Mouse (Mus musculus): ENCODE data around the gene Mrap.

The Mrap gene

GRCm38 (mm10) chr16:90748169-90748568 is 10.2 kb downstream of the Mrap start:
- no peak for DNase-seq (ENCODE audit: extremely low read depth, insufficient read length, low spot score)

- no peak for DNase-seq (ENCODE audit: extremely low read depth, insufficient read length, low spot score)
These were observed 15.5 kb downstream of the Mrap start for GRCm38 (mm10) chr16:90753386-90753941.

- no peak for DNase-seq (ENCODE audit: extremely low read depth, insufficient read length, low spot score)
These were observed 21.3 kb downstream of the Mrap start for GRCm38 (mm10) chr16:90759335-90759734.

GRCm38 (mm10) chr16:90760515-90760914 is 22.5 kb downstream of the Mrap start:
- no peak for DNase-seq (ENCODE audit: extremely low read depth, insufficient read length, low spot score)

GRCm38 (mm10) chr16:90765195-90765877 is 27.3 kb downstream of the Mrap start:
- no peak for DNase-seq (ENCODE audit: extremely low read depth, insufficient read length, low spot score)

GRCm38 (mm10) chr16:90766919-90767454 is 29.0 kb downstream of the Mrap start:
- DNase-seq (ENCODE audit: extremely low read depth, insufficient read length, low spot score) = no peak

- no peak for DNase-seq (ENCODE audit: extremely low read depth, insufficient read length, low spot score)
These were observed 36.2 kb downstream of the Mrap start for GRCm38 (mm10) chr16:90774216-90774615.

GRCm38 (mm10) chr16:90774646-90775045 is 36.6 kb downstream of the Mrap start:
- no peak for DNase-seq (ENCODE audit: extremely low read depth, insufficient read length, low spot score)

- no peak for DNase-seq (ENCODE audit: extremely low read depth, insufficient read length, low spot score)
These were observed 38.0 kb downstream of the Mrap start for GRCm38 (mm10) chr16:90775946-90776520.

GRCm38 (mm10) chr16:90779783-90780182 is 41.8 kb downstream of the Mrap start:
- no peak for DNase-seq (ENCODE audit: extremely low read depth, insufficient read length, low spot score)

- no peak for DNase-seq (ENCODE audit: extremely low read depth, insufficient read length, low spot score)
These were observed 45.3 kb downstream of the Mrap start for GRCm38 (mm10) chr16:90783302-90783701.

- no peak for DNase-seq (ENCODE audit: extremely low read depth, insufficient read length, low spot score)
These were observed 47.2 kb downstream of the Mrap start for GRCm38 (mm10) chr16:90785257-90785656.

GRCm38 (mm10) chr16:90788580-90788979 is 50.6 kb downstream of the Mrap start:
- DNase-seq (ENCODE audit: extremely low read depth, insufficient read length, low spot score) = no peak

GRCm38 (mm10) chr16:90790946-90791345 is 52.9 kb downstream of the Mrap start:
- no peak for DNase-seq (ENCODE audit: extremely low read depth, insufficient read length, low spot score)

GRCm38 (mm10) chr16:90792066-90792465 is 54.1 kb downstream of the Mrap start:
- DNase-seq (ENCODE audit: extremely low read depth, insufficient read length, low spot score) = no peak

- no peak for DNase-seq (ENCODE audit: extremely low read depth, insufficient read length, low spot score)
These were observed 54.5 kb downstream of the Mrap start for GRCm38 (mm10) chr16:90792500-90792899.

GRCm38 (mm10) chr16:90794708-90795107 is 56.7 kb downstream of the Mrap start:
- DNase-seq (ENCODE audit: extremely low read depth, insufficient read length, low spot score) = no peak

- no peak for DNase-seq (ENCODE audit: extremely low read depth, insufficient read length, low spot score)
These were observed 60.4 kb downstream of the Mrap start for GRCm38 (mm10) chr16:90798446-90798845.

GRCm38 (mm10) chr16:90798848-90799247 is 60.8 kb downstream of the Mrap start:
- no peak for DNase-seq (ENCODE audit: extremely low read depth, insufficient read length, low spot score)

All from 3134 (cell line).